Mouse (Mus musculus) natural killer cell, adult 2 months (primary cell): ENCODE data around the gene Prkcb.
A peak's percentile ranks its signal among the peaks of the same experiment; 100 is the strongest.

ENCODE experiments used
- DNase-seq, 2 experiments: peaks; one replicate each; pipeline ENCODE4 v3.0.0; 2022; ENCODE audit warnings: low spot score in 2 of 2

Prkcb gene

GRCm38 (mm10) chr7:122465823-122466549 is 177.4 kb downstream of the Prkcb start:
- DNase-seq: no peak

- DNase-seq: no peak
These were observed 178.2 kb downstream of the Prkcb start for GRCm38 (mm10) chr7:122466722-122467121.

- no peak for DNase-seq
These were observed 179.3 kb downstream of the Prkcb start for GRCm38 (mm10) chr7:122467831-122468230.

GRCm38 (mm10) chr7:122470370-122471280 is 182.1 kb downstream of the Prkcb start:
- peak; percentile 16 to 54 for DNase-seq

- no peak for DNase-seq
These were observed 183.7 kb downstream of the Prkcb start for GRCm38 (mm10) chr7:122472223-122472622.

GRCm38 (mm10) chr7:122475038-122475437 is 186.5 kb downstream of the Prkcb start:
- no peak for DNase-seq

- DNase-seq: no peak
These were observed 188.1 kb downstream of the Prkcb start for GRCm38 (mm10) chr7:122476697-122477096.

- DNase-seq: no peak
These were observed 188.6 kb downstream of the Prkcb start for GRCm38 (mm10) chr7:122477118-122477517.

- no peak for DNase-seq
These were observed 189.3 kb downstream of the Prkcb start for GRCm38 (mm10) chr7:122477566-122478564.

GRCm38 (mm10) chr7:122483949-122484348 is 195.4 kb downstream of the Prkcb start:
- no peak for DNase-seq

- DNase-seq: no peak
These were observed 199.5 kb downstream of the Prkcb start for GRCm38 (mm10) chr7:122487929-122488571.

- DNase-seq: no peak
These were observed 203.5 kb downstream of the Prkcb start for GRCm38 (mm10) chr7:122492041-122492440.

- no peak for DNase-seq
These were observed 204.4 kb downstream of the Prkcb start for GRCm38 (mm10) chr7:122492936-122493335.

GRCm38 (mm10) chr7:122494088-122494487 is 205.5 kb downstream of the Prkcb start:
- DNase-seq: no peak

GRCm38 (mm10) chr7:122497516-122497915 is 209.0 kb downstream of the Prkcb start:
- DNase-seq: no peak

GRCm38 (mm10) chr7:122498461-122498860 is 209.9 kb downstream of the Prkcb start:
- DNase-seq: no peak

- DNase-seq: no peak
These were observed 211.4 kb downstream of the Prkcb start for GRCm38 (mm10) chr7:122499743-122500597.

- DNase-seq: no peak
These were observed 217.9 kb downstream of the Prkcb start for GRCm38 (mm10) chr7:122506467-122506866.

- no peak for DNase-seq
These were observed 221.4 kb downstream of the Prkcb start for GRCm38 (mm10) chr7:122509903-122510302.

- DNase-seq: no peak
These were observed 223.9 kb downstream of the Prkcb start for GRCm38 (mm10) chr7:122512430-122512966.
